ENCODE assay signal across 12 mouse cellular contexts in the genomic region with DNA sequence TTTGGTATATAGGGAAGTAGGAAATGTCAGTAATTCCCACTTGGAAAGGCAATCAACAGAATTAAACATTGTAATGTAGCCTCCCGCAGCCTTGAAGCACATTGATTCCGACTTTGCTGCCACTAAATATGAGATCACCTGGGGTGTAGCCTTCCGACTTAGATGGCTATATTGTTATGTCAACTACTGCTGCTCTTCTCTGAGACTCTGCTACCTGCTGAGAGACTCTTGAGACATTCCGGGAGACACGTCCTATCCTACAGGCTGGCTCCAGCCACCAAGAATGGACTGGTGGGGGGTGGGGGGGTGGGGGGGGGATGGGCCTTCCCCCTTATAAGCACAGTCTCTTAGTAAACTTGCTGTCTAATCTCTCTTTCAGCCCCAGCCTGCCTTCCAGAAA. TPM values are rescaled to one million over a fixed set of nuclear protein-coding genes. Genes with fewer than 3 reads are reported as not detected.
"Had no signal": no experiment of that assay in that cellular context is flagged by ENCODE, and none has a peak within 500 bp of the region (broad histone marks: within the 10 kb centered on the region; RNA-seq: fewer than 3 reads in every experiment).

No protein-coding gene starts in this region.

RNA-seq across cellular contexts. Expression of gene Trap1a, which starts 16.1 kb away (rescaled TPM):
- total RNA-seq: neutrophil, adult 5-6 weeks had no signal
- polyA plus RNA-seq: neural tube, embryonic 13.5 days; neural tube, embryonic 14.5 days; neural tube, embryonic 15.5 days; small intestine, adult 2 months; spleen, adult 2 months; stomach, embryonic 14.5 days; stomach, embryonic 16.5 days; stomach, postnatal 0 days; thymus, adult 2 months; thymus, postnatal 0 days; urinary bladder, adult 2 months had no signal
